Mouse (Mus musculus) CH12.LX (cell line): Measurements from ENCODE around the gene Atf4. TPM values are rescaled to one million over a fixed set of nuclear protein-coding genes. Genes with fewer than 3 reads are reported as not detected.

ENCODE experiments used
- DNase-seq: peaks from one replicate; pipeline ENCODE4 v3.0.0-alpha.2; 2013; ENCODE audit errors: extremely low read depth
- H3K27ac ChIP-seq: 2 replicates; pipeline ENCODE4 v1.5.1; 2012; ENCODE audit warnings: low read depth, mild to moderate bottlenecking, control low read depth, moderate library complexity; ENCODE audit not compliant: insufficient read depth
- H3K27me3 ChIP-seq: replicated peaks from 2 replicates; pipeline ENCODE3; 2012; ENCODE audit warnings: inconsistent platforms
- H3K36me3 ChIP-seq, 2 experiments: replicated peaks in 1 of 2; 2 replicates each; pipeline versions ENCODE3 to v1.6.1; 2012; ENCODE audit warnings: inconsistent platforms in 1 of 2, low read length in 1 of 2, mild to moderate bottlenecking in 1 of 2, mixed read lengths in 1 of 2, moderate library complexity in 1 of 2; ENCODE audit not compliant: control insufficient read depth in 1 of 2, insufficient read depth in 1 of 2
- H3K4me1 ChIP-seq, 2 experiments: 2 replicates each; pipeline ENCODE4 v1.6.1; 2012; ENCODE audit warnings: inconsistent platforms in 1 of 2, moderate library complexity in 1 of 2; ENCODE audit not compliant: insufficient read depth in 2 of 2, control insufficient read depth in 1 of 2
- H3K4me2 ChIP-seq: 2 replicates; pipeline ENCODE4 v1.6.1; 2012; ENCODE audit warnings: low read depth, mild to moderate bottlenecking, control low read depth; ENCODE audit not compliant: poor library complexity, insufficient read depth, severe bottlenecking
- H3K4me3 ChIP-seq, 3 experiments: fragments of 150-350 bp in 1 of 3; sonication (generic) in 1 of 3; replicated peaks in 1 of 3; 2 replicates each; pipeline versions ENCODE3 to v1.5.1; 2011 to 2012; ENCODE audit warnings: low read depth in 2 of 3, low read length in 2 of 3, mild to moderate bottlenecking in 2 of 3, moderate library complexity in 2 of 3, control low read depth in 1 of 3, improper control_type of control experiment in 1 of 3, inconsistent platforms in 1 of 3, mixed read lengths in 1 of 3; ENCODE audit not compliant: poor library complexity in 1 of 3
- H3K79me2 ChIP-seq: replicated peaks from 2 replicates; pipeline ENCODE4 v1.6.1; 2012; ENCODE audit warnings: mild to moderate bottlenecking, moderate library complexity; ENCODE audit not compliant: control insufficient read depth, poor library complexity, insufficient read depth, severe bottlenecking; ENCODE audit errors: extremely low read depth
- H3K9ac ChIP-seq: 2 replicates; pipeline ENCODE4 v1.6.1; 2012; ENCODE audit warnings: low read depth, mild to moderate bottlenecking, control low read depth, moderate library complexity; ENCODE audit not compliant: insufficient read depth
- H3K9me3 ChIP-seq: replicated peaks from 2 replicates; pipeline ENCODE3; 2012; ENCODE audit warnings: low read length, inconsistent platforms, mixed read lengths
- CHD1 ChIP-seq: IDR thresholded peaks from 2 replicates; pipeline ENCODE4 v1.6.1; 2012; ENCODE audit warnings: low read depth, low read length, improper control_type of control experiment, inconsistent platforms
- ELF1 ChIP-seq: IDR thresholded peaks from 2 replicates; pipeline ENCODE4 v1.6.1; 2014; ENCODE audit warnings: low read depth, mild to moderate bottlenecking, inconsistent platforms, low read length, improper control_type of control experiment
- ETS1 ChIP-seq: conservative IDR thresholded peaks from 2 replicates; pipeline ENCODE4 v1.6.1; 2012; ENCODE audit warnings: low read depth, mild to moderate bottlenecking, inconsistent platforms, low read length, improper control_type of control experiment, moderate library complexity
- HCFC1 ChIP-seq: IDR thresholded peaks from 2 replicates; pipeline ENCODE4 v1.6.1; 2012; ENCODE audit warnings: low read depth, mild to moderate bottlenecking, inconsistent platforms, low read length, improper control_type of control experiment
- JUN ChIP-seq: IDR thresholded peaks from 2 replicates; pipeline ENCODE4 v1.6.1; 2011; ENCODE audit warnings: low read depth, mild to moderate bottlenecking, low read length, improper control_type of control experiment, moderate library complexity; ENCODE audit not compliant: insufficient read depth
- KAT2A ChIP-seq: IDR thresholded peaks from 2 replicates; pipeline ENCODE4 v1.6.1; 2012; ENCODE audit warnings: low read length, improper control_type of control experiment, inconsistent platforms; ENCODE audit not compliant: insufficient replicate concordance
- MAFK ChIP-seq: IDR thresholded peaks from 2 replicates; pipeline ENCODE4 v1.6.1; 2011; ENCODE audit warnings: low read length, improper control_type of control experiment; ENCODE audit not compliant: insufficient replicate concordance
- MAX ChIP-seq: IDR thresholded peaks from 2 replicates; pipeline ENCODE4 v1.6.1; 2011; ENCODE audit warnings: low read length, improper control_type of control experiment
- MAZ ChIP-seq: IDR thresholded peaks from 2 replicates; pipeline ENCODE4 v1.6.1; 2012; ENCODE audit warnings: low read depth, mild to moderate bottlenecking, inconsistent platforms, low read length, improper control_type of control experiment, moderate library complexity
- MEF2A ChIP-seq: IDR thresholded peaks from 2 replicates; pipeline ENCODE4 v1.6.1; 2014; ENCODE audit warnings: low read depth, mild to moderate bottlenecking, inconsistent platforms, low read length, improper control_type of control experiment, borderline replicate concordance
- MXI1 ChIP-seq: IDR thresholded peaks from 2 replicates; pipeline ENCODE4 v1.6.1; 2011; ENCODE audit warnings: mild to moderate bottlenecking, low read depth, low read length, improper control_type of control experiment
- NELFE ChIP-seq: IDR thresholded peaks from 2 replicates; pipeline ENCODE4 v1.6.1; 2011; ENCODE audit warnings: low read depth, low read length, improper control_type of control experiment
- POLR2A ChIP-seq: IDR thresholded peaks from 2 replicates; pipeline ENCODE4 v1.6.1; 2011; ENCODE audit warnings: low read depth, mild to moderate bottlenecking, improper control_type of control experiment, low read length
- POLR2AphosphoS2 ChIP-seq: IDR thresholded peaks from 2 replicates; pipeline ENCODE4 v1.6.1; 2011; ENCODE audit warnings: low read depth, low read length, improper control_type of control experiment
- RAD21 ChIP-seq: IDR thresholded peaks from 2 replicates; pipeline ENCODE4 v1.6.1; 2011; ENCODE audit warnings: low read depth, mild to moderate bottlenecking, low read length, improper control_type of control experiment, moderate library complexity
- SIN3A ChIP-seq: IDR thresholded peaks from 2 replicates; pipeline ENCODE4 v1.6.1; 2012; ENCODE audit warnings: low read length, improper control_type of control experiment, inconsistent platforms
- TCF12 ChIP-seq: IDR thresholded peaks from 2 replicates; pipeline ENCODE4 v1.6.1; 2014; ENCODE audit warnings: low read depth, mild to moderate bottlenecking, inconsistent platforms, low read length, improper control_type of control experiment
- USF2 ChIP-seq: conservative IDR thresholded peaks from 2 replicates; pipeline ENCODE4 v1.6.1; 2011; ENCODE audit warnings: low read depth, low read length, improper control_type of control experiment
- ZC3H11A ChIP-seq: IDR thresholded peaks from 2 replicates; pipeline ENCODE4 v1.6.1; 2012; ENCODE audit warnings: low read depth, mild to moderate bottlenecking, inconsistent platforms, low read length, improper control_type of control experiment
- ZKSCAN1 ChIP-seq: IDR thresholded peaks from 2 replicates; pipeline ENCODE4 v1.6.1; 2012; ENCODE audit warnings: low read depth, inconsistent platforms, low read length, improper control_type of control experiment, borderline replicate concordance
- ZMIZ1 ChIP-seq: IDR thresholded peaks from 2 replicates; pipeline ENCODE4 v1.6.1; 2012; ENCODE audit warnings: low read depth, mild to moderate bottlenecking, inconsistent platforms, low read length, improper control_type of control experiment
- dilution Hi-C: fragments of 300-500 bp; cut with MboI; formaldehyde crosslinking; loops from 2 replicates; pipeline ENCODE4 v1.14.3; 2020; ENCODE audit warnings: low sequenced_read_pairs; ENCODE audit not compliant: extremely low pct_unique_long_range_greater_than_20kb, extremely low pct_ligation_motif_present
- in situ Hi-C: fragments of 300-500 bp; cut with MboI; formaldehyde crosslinking; loops from 3 replicates; pipeline ENCODE4 v1.14.3; 2019; ENCODE audit warnings: low sequenced_read_pairs, low pct_ligation_motif_present, low pct_unique_long_range_greater_than_20kb, mixed read lengths
- polyA plus RNA-seq: library from polyadenylated mRNA; unstranded; fragments of >175 nt; gene quantifications from 2 replicates; pipeline ENCODE4 v1.2.1, GENCODE M21; 2012; ENCODE audit warnings: low read depth; ENCODE audit not compliant: insufficient read length
- total RNA-seq, 2 experiments: library from RNA; depleted of rRNA; stranded (reverse); fragments of 300-350 nt in 1 of 2; fragments of >200 nt in 1 of 2; gene quantifications; 2 replicates each; pipeline ENCODE4 v1.2.3; 2012 to 2014

The Atf4 gene
- total and polyA plus RNA-seq, 3 experiments = 357 to 819 (median 486) TPM

GRCm38 (mm10) chr15:80256242-80256641 lies 1.3 kb downstream of the Atf4 start:
- peaks cover 17% of the 10 kb centered on the region for H3K79me2 ChIP-seq
- in situ Hi-C loops = loop anchor here (5.0 to 25.0 kb wide), 2 partner anchors 39 to 706 kb away; no protein-coding TSS in a partner anchor
- peak overlapping the region; percentile 96 for H3K9ac ChIP-seq
- TF ChIP-seq CHD1 (0 out of 2 replicates have a peak, but pooled peaks have one; percentile 71), ZKSCAN1 (no peak), POLR2A (peak; percentile 11; the same call in 1 of the 2 replicates)
- TF ChIP-seq, all 38 proteins: peak for 2
- H3K4me2 ChIP-seq = peak overlapping the region; percentile 94
- H3K27me3 ChIP-seq = no peaks in the 10 kb centered on the region
- H3K4me3 ChIP-seq = peak overlapping the region; percentile 92 to 96 (median 94)
- H3K27ac ChIP-seq = peak overlapping the region; percentile 71
- H3K4me1 ChIP-seq = peaks cover 12 to 31% of the 10 kb centered on the region in 2 experiments
- DNase-seq = no peak
- dilution Hi-C loops = no loop called here
- H3K9me3 ChIP-seq = no peaks in the 10 kb centered on the region
- peaks cover 53 to 71% of the 10 kb centered on the region in 2 experiments for H3K36me3 ChIP-seq

GRCm38 (mm10) chr15:80256656-80257601 lies 1.9 kb downstream of the Atf4 start:
- no peak for DNase-seq
- TF ChIP-seq ZMIZ1 (0 out of 2 replicates have a peak, but pooled peaks have one; percentile 30), SIN3A (no peak), USF2 (0 out of 2 replicates have a peak, but pooled peaks have one; percentile 6), KAT2A (no peak), CHD1 (peak; percentile 71; the same call in 1 of the 2 replicates)
- dilution Hi-C loops (no loop called here), in situ Hi-C loops (loop anchor here (5.0 to 25.0 kb wide), 2 partner anchors 40 to 705 kb away; no protein-coding TSS in a partner anchor)
- Histone ChIP-seq H3K4me1 (peaks cover 12 to 34% of the 10 kb centered on the region in 2 experiments), H3K9me3 (no peaks in the 10 kb centered on the region), H3K36me3 (peaks cover 50 to 70% of the 10 kb centered on the region in 2 experiments), H3K79me2 (peaks cover 17% of the 10 kb centered on the region), H3K27ac (peak overlapping the region; percentile 71; the same call in 1 of the 2 replicates), H3K4me2 (peak overlapping the region; percentile 94), H3K9ac (peak overlapping the region; percentile 96), H3K27me3 (no peaks in the 10 kb centered on the region), H3K4me3 (peak overlapping the region; percentile 92 to 96 (median 94))

- Histone ChIP-seq H3K36me3 (peaks cover 47 to 74% of the 10 kb centered on the region in 2 experiments), H3K79me2 (peaks cover 23% of the 10 kb centered on the region), H3K4me2 (peak overlapping the region; percentile 94; the same call in 1 of the 2 replicates), H3K4me3 (peak overlapping the region in 1 of 3 experiments; percentile 94), H3K27ac (peak overlapping the region; percentile 31; the same call in 1 of the 2 replicates), H3K9me3 (no peaks in the 10 kb centered on the region), H3K4me1 (peaks cover 15 to 41% of the 10 kb centered on the region in 2 experiments), H3K27me3 (no peaks in the 10 kb centered on the region), H3K9ac (peak overlapping the region; percentile 96; the same call in 1 of the 2 replicates)
- in situ Hi-C loops = loop anchor here (5.0 to 25.0 kb wide), 2 partner anchors 40 to 705 kb away; no protein-coding TSS in a partner anchor
- DNase-seq = no peak
- dilution Hi-C loops = no loop called here
- no peak for TF ChIP-seq NELFE
- no peak for TF ChIP-seq MAFK
- peak; percentile 82; the same call in 1 of the 2 replicates for TF ChIP-seq ZMIZ1
- no peak for TF ChIP-seq TCF12
- TF ChIP-seq ETS1 = no peak
- TF ChIP-seq ZC3H11A = no peak
- TF ChIP-seq MEF2A = no peak; the same call in 1 of the 2 replicates
- no peak for TF ChIP-seq ELF1
- no peak for TF ChIP-seq JUN
- TF ChIP-seq POLR2AphosphoS2 = no peak
- TF ChIP-seq MAZ = no peak
- no peak for TF ChIP-seq HCFC1
- TF ChIP-seq RAD21 = no peak
- peak; percentile 30; the same call in 1 of the 2 replicates for TF ChIP-seq MXI1
- no peak for TF ChIP-seq MAX
Observed at GRCm38 (mm10) chr15:80257602-80258239, 2.7 kb downstream of the Atf4 start.
